Mouse (Mus musculus): ENCODE data around the gene Pxmp4. TPM values are rescaled to one million over a fixed set of nuclear protein-coding genes. Genes with fewer than 3 reads are reported as not detected.
A peak's percentile ranks its signal among the peaks of the same experiment; 100 is the strongest.

Gene Pxmp4
- polyA plus RNA-seq, 1 experiment from 2014 or later, result 28.0 TPM

GRCm38 (mm10) chr2:154604156-154604555, 648 bp upstream of the Pxmp4 start:
- 34% methylated on average over 7 of the region's 7 CpGs for WGBS
- Histone ChIP-seq H3K36me3 (no peaks in the 10 kb centered on the region), H3K27ac (no peak overlapping the region; the same call in 1 of the 2 replicates), H3K4me1 (replicated peaks) (peaks cover 12% of the 10 kb centered on the region; the same call in 1 of the 2 replicates), H3K9me3 (no peaks in the 10 kb centered on the region), H3K9ac (no peak overlapping the region; the same call in 1 of the 2 replicates), H3K27me3 (replicated peaks) (no peaks in the 10 kb centered on the region), H3K4me3 (replicated peaks) (peak overlapping the region; percentile 71), H3K4me2 (replicated peaks) (peak overlapping the region; percentile 72)
- no peak; the same call in 1 of the 2 replicates for ATAC-seq

DNA sequence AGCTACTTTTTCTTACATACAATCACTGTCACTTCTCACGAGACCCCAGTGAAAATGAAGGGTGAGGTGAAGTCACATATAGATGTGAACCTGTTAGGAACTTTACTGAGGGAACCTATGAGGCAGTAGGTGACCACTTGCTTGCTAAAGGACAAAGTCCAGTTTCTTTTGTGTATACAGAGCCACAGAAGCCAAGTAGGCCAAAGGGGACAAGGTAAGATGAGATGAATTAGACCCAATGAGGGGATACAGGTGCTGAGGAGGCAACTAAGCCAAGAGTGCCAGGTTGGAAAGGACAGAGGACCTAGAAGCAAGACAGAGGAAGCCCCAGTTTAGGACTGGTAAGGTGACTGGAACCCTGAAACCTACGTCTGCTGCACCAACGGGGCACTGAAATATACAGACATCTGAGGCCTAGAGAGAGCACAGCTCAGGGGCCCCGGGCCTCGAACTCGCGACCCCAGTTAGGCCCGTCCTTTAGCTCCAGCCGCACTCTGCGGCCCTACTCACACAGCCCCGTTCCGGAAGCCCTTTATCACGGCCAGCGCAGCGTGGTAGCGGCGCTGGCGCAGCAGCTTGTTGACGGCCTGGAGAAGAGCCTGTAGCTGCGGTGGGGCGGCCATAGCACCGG, 386 bp downstream of the Pxmp4 start:
- 12% methylated on average over 22 of the region's 22 CpGs for WGBS
- Histone ChIP-seq H3K27me3 (replicated peaks) (no peaks in the 10 kb centered on the region), H3K36me3 (no peaks in the 10 kb centered on the region), H3K9ac (peak overlapping the region; percentile 78), H3K4me2 (replicated peaks) (peak overlapping the region; percentile 72), H3K4me1 (replicated peaks) (peaks cover 12% of the 10 kb centered on the region; the same call in 1 of the 2 replicates), H3K27ac (peak overlapping the region; percentile 66), H3K9me3 (no peaks in the 10 kb centered on the region), H3K4me3 (replicated peaks) (peak overlapping the region; percentile 71)
- ATAC-seq, result peak; percentile 8; the same call in 1 of the 2 replicates

- Histone ChIP-seq H3K36me3 (no peaks in the 10 kb centered on the region), H3K27me3 (replicated peaks) (no peaks in the 10 kb centered on the region), H3K4me1 (replicated peaks) (peaks cover 12% of the 10 kb centered on the region; the same call in 1 of the 2 replicates), H3K9me3 (no peaks in the 10 kb centered on the region), H3K27ac (no peak overlapping the region), H3K4me3 (replicated peaks) (no peak overlapping the region), H3K9ac (no peak overlapping the region), H3K4me2 (replicated peaks) (no peak overlapping the region)
- WGBS, result 75% methylated on average over 3 of the region's 3 CpGs
- no peak for ATAC-seq
Measured at GRCm38 (mm10) chr2:154601324-154601723, 2.2 kb downstream of the Pxmp4 start.

GRCm38 (mm10) chr2:154600586-154600985, 2.9 kb downstream of the Pxmp4 start:
- 71% methylated on average over 6 of the region's 6 CpGs for WGBS

DNA sequence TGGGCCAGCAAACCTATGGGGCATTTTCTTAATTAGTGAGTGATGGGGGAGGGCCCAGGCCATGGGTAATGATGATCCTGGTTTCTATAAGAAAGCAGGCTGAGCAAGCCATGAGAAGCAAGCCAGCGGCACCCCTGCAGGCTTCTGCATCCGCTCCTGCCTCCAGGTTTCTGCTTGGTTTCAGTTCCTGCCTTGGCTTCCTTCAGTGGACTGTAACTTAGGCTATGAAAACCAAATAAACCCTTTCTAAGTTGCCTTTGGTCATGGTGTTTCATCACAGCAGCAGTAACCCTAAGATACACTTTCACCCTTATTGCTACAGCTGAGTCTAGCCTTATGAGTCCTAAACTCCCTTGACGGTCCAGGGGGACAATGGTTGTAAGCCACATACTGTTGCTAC, 6.1 kb downstream of the Pxmp4 start:
- no peak overlapping the region for H3K9ac ChIP-seq
- H3K9me3 ChIP-seq, result no peaks in the 10 kb centered on the region
- no peak overlapping the region for H3K4me3 ChIP-seq (replicated peaks)
- 88% methylated on average over 3 of the region's 3 CpGs for WGBS
- H3K36me3 ChIP-seq, result no peaks in the 10 kb centered on the region
- no peak overlapping the region for H3K4me2 ChIP-seq (replicated peaks)
- H3K4me1 ChIP-seq (replicated peaks), result no peaks in the 10 kb centered on the region
- no peak overlapping the region for H3K27ac ChIP-seq
- no peak for ATAC-seq
- H3K27me3 ChIP-seq (replicated peaks), result no peaks in the 10 kb centered on the region

More at GRCm38 (mm10) chr2:154600586-154600985, 2.9 kb downstream of the Pxmp4 start:
- Histone ChIP-seq H3K4me1 (replicated peaks) (peaks cover 12% of the 10 kb centered on the region; the same call in 1 of the 2 replicates), H3K27ac (no peak overlapping the region), H3K4me2 (replicated peaks) (no peak overlapping the region), H3K9ac (no peak overlapping the region), H3K9me3 (no peaks in the 10 kb centered on the region), H3K27me3 (replicated peaks) (no peaks in the 10 kb centered on the region), H3K4me3 (replicated peaks) (no peak overlapping the region), H3K36me3 (no peaks in the 10 kb centered on the region)
- no peak for ATAC-seq

GRCm38 (mm10) chr2:154595775-154596174, 7.7 kb downstream of the Pxmp4 start:
- Histone ChIP-seq H3K27ac (no peak overlapping the region), H3K9me3 (no peaks in the 10 kb centered on the region), H3K4me3 (replicated peaks) (no peak overlapping the region), H3K4me1 (replicated peaks) (no peaks in the 10 kb centered on the region), H3K36me3 (no peaks in the 10 kb centered on the region), H3K4me2 (replicated peaks) (no peak overlapping the region), H3K9ac (no peak overlapping the region), H3K27me3 (replicated peaks) (no peaks in the 10 kb centered on the region)
- 81% methylated on average over 5 of the region's 5 CpGs for WGBS
- ATAC-seq, result no peak

- WGBS, result 80% methylated on average over 3 of the region's 3 CpGs
Measured at GRCm38 (mm10) chr2:154593025-154593424, 10.5 kb downstream of the Pxmp4 start.

DNA sequence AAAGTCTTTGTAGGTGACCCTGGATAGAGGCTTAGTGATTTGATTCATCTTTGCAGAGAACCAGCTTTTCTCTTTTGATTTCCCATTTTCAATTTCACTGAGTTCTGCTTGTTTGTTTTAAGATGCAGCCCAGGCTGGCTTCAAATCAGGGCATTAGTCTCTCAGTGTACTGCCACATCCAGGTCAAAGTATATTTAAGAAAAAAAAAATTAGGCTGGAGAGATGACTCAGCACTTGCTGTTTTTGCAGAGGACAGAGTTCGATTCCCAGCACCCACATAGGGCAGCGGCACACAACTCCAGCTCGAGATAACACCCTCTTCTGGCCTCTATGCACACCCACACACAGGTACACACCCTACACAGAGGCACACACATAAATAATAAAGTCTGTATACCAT, 12.3 kb downstream of the Pxmp4 start:
- Histone ChIP-seq H3K4me2 (replicated peaks) (no peak overlapping the region), H3K27me3 (replicated peaks) (no peaks in the 10 kb centered on the region), H3K4me3 (replicated peaks) (no peak overlapping the region), H3K36me3 (peaks cover 7% of the 10 kb centered on the region), H3K4me1 (replicated peaks) (no peaks in the 10 kb centered on the region), H3K9me3 (no peaks in the 10 kb centered on the region), H3K27ac (no peak overlapping the region), H3K9ac (no peak overlapping the region)
- 80% methylated on average over 3 of the region's 3 CpGs for WGBS
- ATAC-seq, result no peak

More at GRCm38 (mm10) chr2:154593025-154593424, 10.5 kb downstream of the Pxmp4 start:
- H3K27ac ChIP-seq, result no peak overlapping the region
- H3K4me1 ChIP-seq (replicated peaks), result no peaks in the 10 kb centered on the region
- no peak overlapping the region for H3K4me3 ChIP-seq (replicated peaks)
- no peak overlapping the region for H3K9ac ChIP-seq
- no peak overlapping the region for H3K4me2 ChIP-seq (replicated peaks)
- H3K36me3 ChIP-seq, result no peaks in the 10 kb centered on the region
- no peak for ATAC-seq
- no peaks in the 10 kb centered on the region for H3K9me3 ChIP-seq
- no peaks in the 10 kb centered on the region for H3K27me3 ChIP-seq (replicated peaks)

DNA sequence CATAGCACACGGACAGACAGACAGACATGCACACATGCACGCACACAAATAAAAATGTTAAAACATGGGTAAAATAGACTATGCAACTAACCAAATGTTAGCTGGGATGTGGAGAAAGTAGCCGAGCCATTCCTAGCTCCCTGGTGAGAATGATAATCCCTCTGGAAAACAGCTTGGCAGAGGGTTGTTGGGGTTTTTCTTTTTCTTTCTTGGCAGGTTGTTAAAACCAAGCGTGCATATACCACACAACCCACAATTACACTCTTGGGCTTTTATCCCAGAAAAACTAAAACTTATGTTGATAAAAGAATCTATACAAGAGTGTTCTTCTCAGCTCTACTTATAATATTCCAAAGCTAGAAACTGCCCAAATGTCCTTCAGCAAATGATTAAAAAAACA, 14.5 kb downstream of the Pxmp4 start:
- Histone ChIP-seq H3K27me3 (replicated peaks) (no peaks in the 10 kb centered on the region), H3K36me3 (peaks cover 7% of the 10 kb centered on the region), H3K4me2 (replicated peaks) (no peak overlapping the region), H3K4me1 (replicated peaks) (no peaks in the 10 kb centered on the region), H3K27ac (no peak overlapping the region), H3K9me3 (no peaks in the 10 kb centered on the region), H3K9ac (no peak overlapping the region), H3K4me3 (replicated peaks) (no peak overlapping the region)
- no peak for ATAC-seq
- 83% methylated on average over 4 of the region's 4 CpGs for WGBS

- H3K4me2 ChIP-seq (replicated peaks), result no peak overlapping the region
- H3K36me3 ChIP-seq, result peaks cover 7% of the 10 kb centered on the region
- no peak overlapping the region for H3K27ac ChIP-seq
- ATAC-seq, result no peak
- no peaks in the 10 kb centered on the region for H3K27me3 ChIP-seq (replicated peaks)
- H3K4me3 ChIP-seq (replicated peaks), result no peak overlapping the region
- 76% methylated on average over 5 of the region's 5 CpGs for whole genome bisulfite sequencing
- H3K9me3 ChIP-seq, result no peaks in the 10 kb centered on the region
- no peaks in the 10 kb centered on the region for H3K4me1 ChIP-seq (replicated peaks)
- H3K9ac ChIP-seq, result no peak overlapping the region
Measured at GRCm38 (mm10) chr2:154586405-154586804, 17.1 kb downstream of the Pxmp4 start.

GRCm38 (mm10) chr2:154584931-154585601, 18.4 kb downstream of the Pxmp4 start:
- Histone ChIP-seq H3K36me3 (peaks cover 7% of the 10 kb centered on the region), H3K9me3 (no peaks in the 10 kb centered on the region), H3K9ac (no peak overlapping the region), H3K4me1 (replicated peaks) (no peaks in the 10 kb centered on the region), H3K27ac (no peak overlapping the region), H3K27me3 (replicated peaks) (no peaks in the 10 kb centered on the region), H3K4me2 (replicated peaks) (no peak overlapping the region), H3K4me3 (replicated peaks) (no peak overlapping the region)
- WGBS, result 71% methylated on average over 17 of the region's 17 CpGs
- ATAC-seq, result no peak

GRCm38 (mm10) chr2:154583906-154584872, 19.3 kb downstream of the Pxmp4 start:
- Histone ChIP-seq H3K9ac (no peak overlapping the region), H3K27me3 (replicated peaks) (no peaks in the 10 kb centered on the region), H3K4me1 (replicated peaks) (no peaks in the 10 kb centered on the region), H3K4me2 (replicated peaks) (no peak overlapping the region), H3K4me3 (replicated peaks) (no peak overlapping the region), H3K9me3 (no peaks in the 10 kb centered on the region), H3K36me3 (peaks cover 7% of the 10 kb centered on the region), H3K27ac (no peak overlapping the region)
- ATAC-seq, result peak; percentile 59
- WGBS, result 58% methylated on average over 15 of the region's 15 CpGs
